Comparison of ENCODE assay signal across 8 mouse cellular contexts in genomic region chr12:110843194-110844048, GRCm38 (mm10). TPM values are rescaled to one million over a fixed set of nuclear protein-coding genes. Genes with fewer than 3 reads are reported as not detected.
DNase-seq lines count a peak whose midpoint lies in the region; ATAC-seq and TF ChIP-seq lines count a peak whose summit lies in the region.

No protein-coding gene starts in this region.

- intact Hi-C loops in heart, postnatal 10 days (cut with DNase I): loop anchor here (1.0 to 10.0 kb wide), 7 partner anchors 105 to 425 kb away; partner anchors contain the start of genes Hsp90aa1 and Ppp2r5c

- no peaks in the 10 kb centered on the region for H3K9me3 ChIP-seq in G1E (replicated peaks)
- no peaks in the 10 kb centered on the region for H3K9me3 ChIP-seq in forebrain, embryonic 13.5 days (replicated peaks)
- no peaks in the 10 kb centered on the region for H3K9me3 ChIP-seq in lung, embryonic 14.5 days (ENCODE audit: low read depth, low read length)
- H3K9me3 ChIP-seq in neural tube, embryonic 15.5 days (replicated peaks): no peaks in the 10 kb centered on the region

- TF ChIP-seq CTCF in G1E (IDR thresholded peaks at IDR 0.05; ENCODE audit: low read depth, low read length): peak; percentile 76
- TF ChIP-seq CTCF in lung, embryonic 14.5 days (IDR thresholded peaks at IDR 0.05; ENCODE audit: low read depth): peak; percentile 93

- peak overlapping the region; percentile 63 for H3K4me2 ChIP-seq in forebrain, embryonic 13.5 days
- H3K4me2 ChIP-seq in lung, embryonic 14.5 days: peak overlapping the region; percentile 70
- peak overlapping the region; percentile 65 for H3K4me2 ChIP-seq in neural tube, embryonic 15.5 days

- peaks cover 54% of the 10 kb centered on the region for H3K4me1 ChIP-seq in G1E (ENCODE audit: insufficient read depth, low read depth, low read length)
- peaks cover 36% of the 10 kb centered on the region for H3K4me1 ChIP-seq in forebrain, embryonic 13.5 days
- peaks cover 5% of the 10 kb centered on the region for H3K4me1 ChIP-seq in lung, embryonic 14.5 days (ENCODE audit: insufficient read depth)
- H3K4me1 ChIP-seq in neural tube, embryonic 15.5 days: peaks cover 37% of the 10 kb centered on the region

- H3K4me3 ChIP-seq in G1E (ENCODE audit: low read depth, low read length): peak overlapping the region; percentile 72
- peak overlapping the region; percentile 43 for H3K4me3 ChIP-seq in forebrain, embryonic 13.5 days
- peak overlapping the region; percentile 49 for H3K4me3 ChIP-seq in lung, embryonic 14.5 days (ENCODE audit: low read depth, low read length)
- H3K4me3 ChIP-seq in neural tube, embryonic 15.5 days (replicated peaks): peak overlapping the region; percentile 41

- peak; percentile 30 for ATAC-seq in G1E (ENCODE audit: extremely low read depth, insufficient number of reproducible peaks, low FRiP score, poor library complexity, severe bottlenecking)
- ATAC-seq in forebrain, embryonic 13.5 days: peak; percentile 38; the same call in 1 of the 2 replicates
- 0 out of 2 replicates have a peak, but pooled peaks have one; percentile 10 for ATAC-seq in lung, embryonic 14.5 days (ENCODE audit: insufficient read depth)
- ATAC-seq in neural tube, embryonic 15.5 days (ENCODE audit: low FRiP score): no peak; the same call in 1 of the 2 replicates

- H3K36me3 ChIP-seq in G1E (replicated peaks): no peaks in the 10 kb centered on the region
- H3K36me3 ChIP-seq in forebrain, embryonic 13.5 days (ENCODE audit: poor library complexity, severe bottlenecking): no peaks in the 10 kb centered on the region
- H3K36me3 ChIP-seq in lung, embryonic 14.5 days (ENCODE audit: insufficient read depth): no peaks in the 10 kb centered on the region
- H3K36me3 ChIP-seq in neural tube, embryonic 15.5 days: no peaks in the 10 kb centered on the region

- no peak overlapping the region for H3K27ac ChIP-seq in forebrain, embryonic 13.5 days
- H3K27ac ChIP-seq in lung, embryonic 14.5 days (ENCODE audit: low read depth): no peak overlapping the region
- H3K27ac ChIP-seq in neural tube, embryonic 15.5 days (replicated peaks): no peak overlapping the region

- WGBS in forebrain, embryonic 13.5 days: 18% methylated on average over 32 of the region's 32 CpGs
- WGBS in lung, embryonic 14.5 days: 18% methylated on average over 32 of the region's 32 CpGs
- WGBS in neural tube, embryonic 15.5 days: 21% methylated on average over 32 of the region's 32 CpGs

- DNase-seq in G1E (ENCODE audit: low spot score): peak; percentile 70
- DNase-seq in cerebellum, adult 11 months: peak; percentile 81
- peak; percentile 89 to 93 for DNase-seq in heart, postnatal 10 days
- peak; percentile 89 to 91 for DNase-seq in kidney, postnatal 4 days
- peak; percentile 93 for DNase-seq in lung, embryonic 14.5 days
- DNase-seq in testis, postnatal 10 days (ENCODE audit: low spot score): peak; percentile 91

- peaks cover 13% of the 10 kb centered on the region for H3K27me3 ChIP-seq in G1E (ENCODE audit: insufficient read depth, low read length)
- peaks cover 40% of the 10 kb centered on the region for H3K27me3 ChIP-seq in forebrain, embryonic 13.5 days
- no peaks in the 10 kb centered on the region for H3K27me3 ChIP-seq in lung, embryonic 14.5 days (ENCODE audit: insufficient read depth, low read length)
- H3K27me3 ChIP-seq in neural tube, embryonic 15.5 days (replicated peaks): peaks cover 32% of the 10 kb centered on the region

- H3K9ac ChIP-seq in forebrain, embryonic 13.5 days: peak overlapping the region; percentile 53; the same call in 1 of the 2 replicates
- H3K9ac ChIP-seq in lung, embryonic 14.5 days: peak overlapping the region; percentile 54
- H3K9ac ChIP-seq in neural tube, embryonic 15.5 days (replicated peaks): peak overlapping the region; percentile 39; the same call in 1 of the 2 replicates

RNA-seq across cellular contexts. Expression of gene Mok, which starts 2.7 kb away (rescaled TPM):
- total RNA-seq in G1E (2014; fragmentation: Nextera tagmentation) (0.49 and 3.3 TPM in 2 replicates), G1E (2017) (0.76 and 0.93 TPM in 2 replicates)
- 0.41 and 0.62 TPM in 2 replicates for polyA plus RNA-seq in G1E (2012)
- polyA plus RNA-seq in forebrain, embryonic 13.5 days (2015; fragmentation: Nextera tagmentation; extraction: Ambion mirVana): 11.6 and 13.1 TPM in 2 replicates
- under 1 TPM; 0.57 to 0.62 TPM for total RNA-seq in heart, postnatal 10 days (2021)
- polyA plus RNA-seq in lung, embryonic 14.5 days (2014; fragmentation: Nextera tagmentation; extraction: Ambion mirVana): 5.8 and 5.9 TPM in 2 replicates
- 10.8 and 12.3 TPM in 2 replicates for polyA plus RNA-seq in neural tube, embryonic 15.5 days (2015; fragmentation: Nextera tagmentation; extraction: Ambion mirVana)

RNA-seq across cellular contexts. Expression of gene Zfp839, which starts 6.6 kb away (rescaled TPM):
- 4.7 and 8.1 TPM in 2 replicates for total RNA-seq in G1E (2014; fragmentation: Nextera tagmentation)
- 7.9 and 16.0 TPM in 2 replicates for total RNA-seq in G1E (2017)
- polyA plus RNA-seq in G1E (2012): 7.0 and 8.0 TPM in 2 replicates
- 3.0 and 3.6 TPM in 2 replicates for polyA plus RNA-seq in forebrain, embryonic 13.5 days (2015; fragmentation: Nextera tagmentation; extraction: Ambion mirVana)
- 1 to 10 TPM; 7.1 to 7.4 TPM for total RNA-seq in heart, postnatal 10 days (2021)
- polyA plus RNA-seq in lung, embryonic 14.5 days (2014; fragmentation: Nextera tagmentation; extraction: Ambion mirVana): 4.4 and 5.2 TPM in 2 replicates
- 5.0 and 5.1 TPM in 2 replicates for polyA plus RNA-seq in neural tube, embryonic 15.5 days (2015; fragmentation: Nextera tagmentation; extraction: Ambion mirVana)

RNA-seq across cellular contexts. Expression of gene Cinp, which starts 45.5 kb away (rescaled TPM):
- total RNA-seq in G1E (2014; fragmentation: Nextera tagmentation): 78.8 and 82.8 TPM in 2 replicates
- 127 and 134 TPM in 2 replicates for total RNA-seq in G1E (2017)
- 14.0 and 23.4 TPM in 2 replicates for polyA plus RNA-seq in G1E (2012)
- 70.9 and 76.6 TPM in 2 replicates for polyA plus RNA-seq in forebrain, embryonic 13.5 days (2015; fragmentation: Nextera tagmentation; extraction: Ambion mirVana)
- total RNA-seq in heart, postnatal 10 days (2021): 10 to 100 TPM; 37.0 to 43.9 TPM
- polyA plus RNA-seq in lung, embryonic 14.5 days (2014; fragmentation: Nextera tagmentation; extraction: Ambion mirVana): 91.8 and 94.0 TPM in 2 replicates
- 87.6 and 88.5 TPM in 2 replicates for polyA plus RNA-seq in neural tube, embryonic 15.5 days (2015; fragmentation: Nextera tagmentation; extraction: Ambion mirVana)

RNA-seq across cellular contexts. Expression of gene Tecpr2, which starts 45.6 kb away (rescaled TPM):
- total RNA-seq in G1E (2014; fragmentation: Nextera tagmentation) (9.2 and 13.9 TPM in 2 replicates), G1E (2017) (7.7 and 8.7 TPM in 2 replicates)
- polyA plus RNA-seq in G1E (2012): 4.5 and 5.6 TPM in 2 replicates
- 5.4 and 6.9 TPM in 2 replicates for polyA plus RNA-seq in forebrain, embryonic 13.5 days (2015; fragmentation: Nextera tagmentation; extraction: Ambion mirVana)
- total RNA-seq in heart, postnatal 10 days (2021): 1 to 10 TPM; 5.2 to 6.3 TPM
- polyA plus RNA-seq in lung, embryonic 14.5 days (2014; fragmentation: Nextera tagmentation; extraction: Ambion mirVana): 4.0 and 5.2 TPM in 2 replicates
- 6.2 TPM in 2 replicates for polyA plus RNA-seq in neural tube, embryonic 15.5 days (2015; fragmentation: Nextera tagmentation; extraction: Ambion mirVana)
